Mouse (Mus musculus) layer of hippocampus, adult 2 months (tissue): Measurements from ENCODE around the gene Kcnq1. TPM values are rescaled to one million over a fixed set of nuclear protein-coding genes. Genes with fewer than 3 reads are reported as not detected.

Experiments used
- DNase-seq, 2 experiments: peaks; one replicate each; pipeline ENCODE4 v3.0.0; 2022; ENCODE audit warnings: low spot score in 2 of 2
- H3K27ac ChIP-seq: fragments of 200-600 bp; 2 replicates; pipeline ENCODE4 v1.8.1; 2022
- H3K4me3 ChIP-seq: fragments of 200-600 bp; 2 replicates; pipeline ENCODE4 v1.8.1; 2022; ENCODE audit warnings: mild to moderate bottlenecking
- CTCF ChIP-seq: fragments of 200-600 bp; conservative IDR thresholded peaks from 2 replicates; pipeline ENCODE4 v1.8.1; 2022; ENCODE audit warnings: antibody characterized with exemption, mild to moderate bottlenecking, moderate library complexity
- total RNA-seq, 2 experiments: library from RNA; stranded (reverse); gene quantifications; 2 replicates each; pipeline ENCODE4 v1.2.3; 2021

Gene Kcnq1
- total RNA-seq, 2 experiments from 2014 or later: 0.29 to 0.97 TPM

DNA sequence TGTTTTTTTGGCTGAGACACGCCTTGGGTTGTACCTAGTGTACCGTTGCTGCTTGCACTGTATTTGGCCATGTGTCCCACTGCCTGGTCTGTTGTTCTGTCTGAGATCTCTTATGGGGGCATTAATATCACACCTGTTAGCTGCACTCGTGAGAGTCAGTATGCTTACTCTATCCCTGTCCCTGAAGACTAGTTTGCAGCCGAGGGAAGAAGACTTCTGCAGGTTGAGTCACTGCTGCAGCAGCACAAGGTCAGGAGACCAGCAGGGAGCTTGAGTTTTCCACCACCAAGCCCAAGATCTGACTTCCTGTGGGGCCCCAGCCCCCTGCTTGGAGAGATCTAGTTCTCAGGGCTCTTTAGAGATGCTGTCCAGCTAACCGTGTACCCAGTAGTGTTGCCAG is 49.1 kb downstream of the Kcnq1 start:
- H3K27ac ChIP-seq: no peak overlapping the region

GRCm38 (mm10) chr7:143158690-143159425 is 52.7 kb downstream of the Kcnq1 start:
- no peak for DNase-seq
- TF ChIP-seq CTCF: no peak

More for the DNA sequence above, 49.1 kb downstream of the Kcnq1 start:
- no peak for DNase-seq
- no peak overlapping the region for H3K4me3 ChIP-seq
- TF ChIP-seq CTCF: no peak

DNA sequence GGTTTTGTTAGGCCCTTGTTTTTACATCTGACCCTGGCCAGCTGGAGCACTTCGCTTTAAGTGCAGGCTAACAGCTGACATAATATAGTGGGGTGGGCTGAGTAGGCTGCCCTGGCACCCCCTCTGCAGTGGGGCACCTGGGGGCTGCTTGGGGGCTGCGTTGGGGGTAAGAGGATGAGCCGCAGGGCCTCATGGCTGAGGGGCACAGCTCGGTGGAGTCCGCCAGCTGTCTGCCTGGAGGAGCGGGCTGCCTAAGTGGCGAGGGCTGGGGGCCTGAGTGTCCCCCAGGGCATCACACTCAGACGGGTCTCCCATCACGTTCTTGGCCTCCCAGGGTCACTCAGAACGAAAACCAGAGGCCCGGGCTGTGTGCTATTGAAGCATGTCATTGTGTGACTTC is 53.3 kb downstream of the Kcnq1 start:
- no peak for DNase-seq
- TF ChIP-seq CTCF: no peak
- no peak overlapping the region for H3K4me3 ChIP-seq
- no peak overlapping the region for H3K27ac ChIP-seq

More at GRCm38 (mm10) chr7:143158690-143159425, 52.7 kb downstream of the Kcnq1 start:
- H3K4me3 ChIP-seq: no peak overlapping the region
- no peak overlapping the region for H3K27ac ChIP-seq

GRCm38 (mm10) chr7:143160057-143160456 is 53.9 kb downstream of the Kcnq1 start:
- no peak overlapping the region for H3K4me3 ChIP-seq

GRCm38 (mm10) chr7:143162051-143162450 is 55.9 kb downstream of the Kcnq1 start:
- Histone ChIP-seq H3K27ac (no peak overlapping the region), H3K4me3 (no peak overlapping the region)
- DNase-seq: no peak
- no peak for TF ChIP-seq CTCF

More at GRCm38 (mm10) chr7:143160057-143160456, 53.9 kb downstream of the Kcnq1 start:
- no peak for DNase-seq
- TF ChIP-seq CTCF: no peak
- H3K27ac ChIP-seq: no peak overlapping the region

GRCm38 (mm10) chr7:143164074-143164473 is 57.9 kb downstream of the Kcnq1 start:
- no peak for TF ChIP-seq CTCF
- H3K4me3 ChIP-seq: no peak overlapping the region
- DNase-seq: no peak
- no peak overlapping the region for H3K27ac ChIP-seq

GRCm38 (mm10) chr7:143165687-143166265 is 59.6 kb downstream of the Kcnq1 start:
- TF ChIP-seq CTCF: no peak
- Histone ChIP-seq H3K27ac (no peak overlapping the region), H3K4me3 (no peak overlapping the region)
- DNase-seq: peak; percentile 28 to 30

- DNase-seq: no peak
- TF ChIP-seq CTCF: no peak
- no peak overlapping the region for H3K27ac ChIP-seq
- no peak overlapping the region for H3K4me3 ChIP-seq
These were observed 61.1 kb downstream of the Kcnq1 start for GRCm38 (mm10) chr7:143167275-143167674.

- H3K27ac ChIP-seq: no peak overlapping the region
- TF ChIP-seq CTCF: no peak
These were observed 63.2 kb downstream of the Kcnq1 start for GRCm38 (mm10) chr7:143169371-143169770.

DNA sequence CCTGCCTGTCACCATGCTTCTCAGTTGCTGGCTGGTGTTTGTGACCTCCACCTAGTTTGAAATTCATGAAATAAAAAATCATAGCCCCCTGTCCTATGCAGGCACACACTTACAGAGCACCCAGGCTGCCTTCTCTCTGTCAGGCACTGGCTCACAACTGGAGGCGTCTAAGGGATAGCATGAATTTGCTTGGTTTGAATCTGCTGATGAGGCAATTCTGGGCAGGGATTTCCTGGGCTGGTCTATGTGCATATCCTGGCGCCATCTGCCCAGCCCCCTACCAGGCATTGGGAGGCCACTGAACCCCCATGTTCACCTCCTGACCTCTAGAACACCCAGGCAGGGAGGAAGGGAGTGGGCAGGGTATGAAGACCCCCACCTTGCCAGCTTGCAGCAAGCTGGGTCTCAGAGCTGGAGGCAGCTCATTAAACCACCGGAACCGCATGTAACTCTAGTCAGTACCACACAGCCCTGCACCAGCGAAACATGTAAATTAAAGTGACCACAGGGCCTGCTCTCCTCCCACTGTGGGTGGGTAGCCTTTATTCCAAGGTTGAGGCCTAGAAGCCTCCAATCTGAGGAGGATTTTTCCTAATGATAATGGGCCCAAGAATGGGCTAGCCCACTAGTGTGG is 66.9 kb downstream of the Kcnq1 start:
- DNase-seq: no peak
- H3K27ac ChIP-seq: no peak overlapping the region
- H3K4me3 ChIP-seq: no peak overlapping the region
- TF ChIP-seq CTCF: no peak

More at GRCm38 (mm10) chr7:143169371-143169770, 63.2 kb downstream of the Kcnq1 start:
- no peak overlapping the region for H3K4me3 ChIP-seq
- DNase-seq: no peak

GRCm38 (mm10) chr7:143174633-143175032 is 68.5 kb downstream of the Kcnq1 start:
- Histone ChIP-seq H3K4me3 (no peak overlapping the region), H3K27ac (no peak overlapping the region)
- peak in 1 of 2 experiments; percentile 9 for DNase-seq
- TF ChIP-seq CTCF: no peak

- Histone ChIP-seq H3K4me3 (no peak overlapping the region), H3K27ac (no peak overlapping the region)
- no peak for TF ChIP-seq CTCF
- no peak for DNase-seq
These were observed 72.7 kb downstream of the Kcnq1 start for GRCm38 (mm10) chr7:143178831-143179230.

GRCm38 (mm10) chr7:143180761-143181160 is 74.6 kb downstream of the Kcnq1 start:
- H3K27ac ChIP-seq: no peak overlapping the region
- no peak for DNase-seq
- TF ChIP-seq CTCF: no peak
- H3K4me3 ChIP-seq: no peak overlapping the region
